Mouse (Mus musculus) thymus, adult 2 months (tissue): ENCODE results near the gene Gm42906. TPM values are rescaled to one million over a fixed set of nuclear protein-coding genes. Genes with fewer than 3 reads are reported as not detected.

Experiments
- DNase-seq: peaks from one replicate; pipeline ENCODE4 v3.0.0; 2021
- H3K27ac ChIP-seq: fragments of 200-500 bp; 2 replicates; pipeline ENCODE4 v1.5.1; 2012; ENCODE audit warnings: low read length, control low read depth; ENCODE audit not compliant: control insufficient read depth, insufficient read depth
- H3K27me3 ChIP-seq: fragments of 200-500 bp; 2 replicates; pipeline ENCODE4 v1.6.1; 2012; ENCODE audit warnings: mild to moderate bottlenecking, low read length, moderate library complexity, mixed read lengths; ENCODE audit not compliant: control insufficient read depth, insufficient read depth
- H3K36me3 ChIP-seq: fragments of 200-500 bp; 2 replicates; pipeline ENCODE4 v1.6.1; 2012; ENCODE audit warnings: mild to moderate bottlenecking, low read length, moderate library complexity; ENCODE audit not compliant: control insufficient read depth, insufficient read depth
- H3K4me1 ChIP-seq: fragments of 200-500 bp; replicated peaks from 2 replicates; pipeline ENCODE4 v1.6.1; 2012; ENCODE audit warnings: low read length; ENCODE audit not compliant: control insufficient read depth, insufficient read depth
- H3K4me3 ChIP-seq: fragments of 200-500 bp; 2 replicates; pipeline ENCODE4 v1.5.1; 2012; ENCODE audit warnings: mild to moderate bottlenecking, low read length, control low read depth, moderate library complexity; ENCODE audit not compliant: control insufficient read depth, insufficient read depth
- CTCF ChIP-seq: fragments of 200-500 bp; IDR thresholded peaks from 2 replicates; pipeline ENCODE4 v1.5.1; 2012; ENCODE audit warnings: mild to moderate bottlenecking, control low read depth, low read length, moderate library complexity, borderline replicate concordance; ENCODE audit not compliant: control insufficient read depth, poor library complexity, insufficient read depth; ENCODE audit errors: extremely low read depth
- POLR2A ChIP-seq: fragments of 200-500 bp; IDR thresholded peaks from 2 replicates; pipeline ENCODE4 v1.6.1; 2012; ENCODE audit warnings: mild to moderate bottlenecking, low read length, control low read depth, moderate library complexity; ENCODE audit not compliant: control insufficient read depth, poor library complexity, insufficient read depth; ENCODE audit errors: extremely low read depth
- WGBS: fragments of 180-500 bp; shearing (Covaris S2); methylation state at CpG from one replicate; pipeline ENCODE4 v1.1.7; 2018; 5-methylcytosine and 5-hydroxymethylcytosine counted together
- polyA plus RNA-seq: library from polyadenylated mRNA; depleted of rRNA; stranded (reverse); fragments of >200 nt; gene quantifications from 2 replicates; pipeline ENCODE4 v1.2.3, GENCODE M21; 2012

The Gm42906 gene
- polyA plus RNA-seq, 1 experiment = not detected

- 88% methylated on average over 7 of the region's 7 CpGs for WGBS
- DNase-seq = no peak
- Histone ChIP-seq H3K4me3 (no peak overlapping the region), H3K27me3 (no peaks in the 10 kb centered on the region), H3K36me3 (no peaks in the 10 kb centered on the region), H3K4me1 (no peaks in the 10 kb centered on the region), H3K27ac (no peak overlapping the region)
- TF ChIP-seq POLR2A (no peak), CTCF (no peak)
These were observed 19.7 kb downstream of the Gm42906 start for GRCm38 (mm10) chr5:151408124-151408900.

GRCm38 (mm10) chr5:151407493-151407892 is 20.5 kb downstream of the Gm42906 start:
- Histone ChIP-seq H3K4me1 (no peaks in the 10 kb centered on the region), H3K27me3 (no peaks in the 10 kb centered on the region), H3K36me3 (no peaks in the 10 kb centered on the region), H3K27ac (no peak overlapping the region), H3K4me3 (no peak overlapping the region)
- TF ChIP-seq CTCF = no peak
- no peak for TF ChIP-seq POLR2A
- DNase-seq = no peak
- 91% methylated on average over 3 of the region's 3 CpGs for WGBS

- DNase-seq = no peak
- no peak overlapping the region for H3K27ac ChIP-seq
- TF ChIP-seq POLR2A (no peak), CTCF (no peak)
- no peaks in the 10 kb centered on the region for H3K4me1 ChIP-seq
- H3K4me3 ChIP-seq = no peak overlapping the region
- 90% methylated on average over 5 of the region's 5 CpGs for WGBS
- no peaks in the 10 kb centered on the region for H3K36me3 ChIP-seq
- H3K27me3 ChIP-seq = no peaks in the 10 kb centered on the region
These were observed 21.7 kb downstream of the Gm42906 start for GRCm38 (mm10) chr5:151406276-151406675.

- 92% methylated on average over 8 of the region's 8 CpGs for WGBS
- Histone ChIP-seq H3K36me3 (no peaks in the 10 kb centered on the region), H3K4me3 (no peak overlapping the region), H3K4me1 (no peaks in the 10 kb centered on the region), H3K27me3 (no peaks in the 10 kb centered on the region), H3K27ac (no peak overlapping the region)
- DNase-seq = no peak
- no peak for TF ChIP-seq CTCF
- TF ChIP-seq POLR2A = no peak
These were observed 22.6 kb downstream of the Gm42906 start for GRCm38 (mm10) chr5:151405314-151405903.

GRCm38 (mm10) chr5:151403586-151403985 is 24.4 kb downstream of the Gm42906 start:
- DNase-seq = no peak
- H3K27me3 ChIP-seq = no peaks in the 10 kb centered on the region
- H3K36me3 ChIP-seq = no peaks in the 10 kb centered on the region
- H3K27ac ChIP-seq = no peak overlapping the region
- no peak overlapping the region for H3K4me3 ChIP-seq
- WGBS = 81% methylated on average over 2 of the region's 2 CpGs
- no peaks in the 10 kb centered on the region for H3K4me1 ChIP-seq
- TF ChIP-seq POLR2A (no peak), CTCF (no peak)

GRCm38 (mm10) chr5:151400557-151400944 is 27.4 kb downstream of the Gm42906 start:
- Histone ChIP-seq H3K4me1 (no peaks in the 10 kb centered on the region), H3K4me3 (no peak overlapping the region), H3K36me3 (no peaks in the 10 kb centered on the region), H3K27me3 (no peaks in the 10 kb centered on the region), H3K27ac (no peak overlapping the region)
- WGBS = 79% methylated on average over 2 of the region's 2 CpGs
- TF ChIP-seq POLR2A (no peak), CTCF (no peak)
- DNase-seq = no peak
